In the genomic region with DNA sequence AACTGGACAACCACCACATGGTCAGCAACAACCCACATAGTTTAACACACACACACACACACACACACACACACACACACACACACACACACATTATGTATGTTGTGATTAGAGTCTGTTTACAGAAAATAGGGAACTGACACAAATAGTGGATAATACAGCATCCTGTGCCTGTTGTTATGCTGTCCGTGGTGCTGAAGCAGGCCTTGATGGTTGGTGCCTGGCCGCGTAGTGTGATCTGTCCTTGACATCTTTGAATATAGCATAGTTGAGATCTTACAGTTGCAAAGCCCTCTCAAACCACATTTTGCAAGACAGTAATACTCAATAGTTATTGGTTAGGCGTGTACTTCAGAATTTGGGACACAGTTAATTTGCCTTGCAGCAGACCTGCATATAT, we compare ENCODE assay signal across 13 mouse cellular contexts. TPM values are rescaled to one million over a fixed set of nuclear protein-coding genes. Genes with fewer than 3 reads are reported as not detected.
DNase-seq lines count a peak whose midpoint lies in the region; ATAC-seq and TF ChIP-seq lines count a peak whose summit lies in the region.
"Had no signal": no experiment of that assay in that cellular context is flagged by ENCODE, and none has a peak within 500 bp of the region (broad histone marks: within the 10 kb centered on the region; RNA-seq: fewer than 3 reads in every experiment).

No protein-coding gene starts in this region.

- H3K4me3 ChIP-seq in kidney, postnatal 0 days (replicated peaks; ENCODE audit: low read depth, low read length) = no peak overlapping the region
- no peak overlapping the region for H3K4me3 ChIP-seq in kidney, embryonic 16.5 days (ENCODE audit: low read length)
- no peak overlapping the region for H3K4me3 ChIP-seq in forebrain, embryonic 13.5 days

- peaks cover 6% of the 10 kb centered on the region; the same call in 1 of the 2 replicates for H3K4me1 ChIP-seq in kidney, postnatal 0 days (replicated peaks; ENCODE audit: insufficient read depth, low read length)
- peaks cover 4% of the 10 kb centered on the region for H3K4me1 ChIP-seq in kidney, embryonic 16.5 days (ENCODE audit: insufficient read depth, low read length)
- no peaks in the 10 kb centered on the region; the same call in 1 of the 2 replicates for H3K4me1 ChIP-seq in forebrain, embryonic 13.5 days

- TF ChIP-seq CTCF in kidney, postnatal 0 days (IDR thresholded peaks at IDR 0.05; ENCODE audit: low read depth) = no peak

- no peak for ATAC-seq in kidney, postnatal 0 days (replicated peaks; ENCODE audit: low FRiP score, low read depth)
- no peak for ATAC-seq in kidney, embryonic 16.5 days (ENCODE audit: low FRiP score, low TSS enrichment)
- ATAC-seq in forebrain, embryonic 13.5 days = no peak

- H3K9me3 ChIP-seq in kidney, postnatal 0 days (replicated peaks; ENCODE audit: low read length) = no peaks in the 10 kb centered on the region
- H3K9me3 ChIP-seq in kidney, embryonic 16.5 days (ENCODE audit: low read length) = no peaks in the 10 kb centered on the region
- H3K9me3 ChIP-seq in forebrain, embryonic 13.5 days (replicated peaks) = no peaks in the 10 kb centered on the region

- H3K9ac ChIP-seq in kidney, postnatal 0 days (ENCODE audit: low read depth, low read length) = no peak overlapping the region
- H3K9ac ChIP-seq in kidney, embryonic 16.5 days (replicated peaks; ENCODE audit: low read length) = no peak overlapping the region
- H3K9ac ChIP-seq in forebrain, embryonic 13.5 days = no peak overlapping the region

- no peak overlapping the region for H3K27ac ChIP-seq in kidney, postnatal 0 days
- H3K27ac ChIP-seq in kidney, embryonic 16.5 days (ENCODE audit: low read length) = no peak overlapping the region
- no peak overlapping the region for H3K27ac ChIP-seq in forebrain, embryonic 13.5 days

- H3K27me3 ChIP-seq in kidney, postnatal 0 days (ENCODE audit: insufficient read depth, low read length) = peaks cover 13% of the 10 kb centered on the region; the same call in 1 of the 2 replicates
- H3K27me3 ChIP-seq in kidney, embryonic 16.5 days (ENCODE audit: insufficient read depth, low read length) = peaks cover 13% of the 10 kb centered on the region; the same call in 1 of the 2 replicates
- H3K27me3 ChIP-seq in forebrain, embryonic 13.5 days = 0 out of 2 replicates have a peak, but pooled peaks cover 4% of the 10 kb centered on the region

- no peaks in the 10 kb centered on the region for H3K36me3 ChIP-seq in kidney, postnatal 0 days (ENCODE audit: insufficient read depth, low read length)
- H3K36me3 ChIP-seq in kidney, embryonic 16.5 days (ENCODE audit: insufficient read depth, low read length) = no peaks in the 10 kb centered on the region
- H3K36me3 ChIP-seq in forebrain, embryonic 13.5 days (ENCODE audit: poor library complexity, severe bottlenecking) = no peaks in the 10 kb centered on the region

- 63% methylated on average over 4 of the region's 4 CpGs for WGBS in kidney, postnatal 0 days
- WGBS in kidney, embryonic 16.5 days = 69% methylated on average over 4 of the region's 4 CpGs
- WGBS in forebrain, embryonic 13.5 days = 70% methylated on average over 4 of the region's 4 CpGs

- H3K4me2 ChIP-seq in kidney, postnatal 0 days (ENCODE audit: low read length) = no peak overlapping the region
- no peak overlapping the region for H3K4me2 ChIP-seq in kidney, embryonic 16.5 days (replicated peaks; ENCODE audit: low read depth, low read length)
- H3K4me2 ChIP-seq in forebrain, embryonic 13.5 days = no peak overlapping the region

- peak; percentile 11 for DNase-seq in kidney, postnatal 0 days (ENCODE audit: low spot score)
- DNase-seq in A20 (ENCODE audit: low read depth, low spot score) = peak; percentile 1
- peak; percentile 45 for DNase-seq in ZHBTc4 (ENCODE audit: low read depth, low spot score)
- DNase-seq in induced T-regulatory cell, adult 2 months (ENCODE audit: low read depth) = peak; percentile 3
- DNase-seq in right cerebral cortex, postnatal 10 days (ENCODE audit: low spot score in 2 of 2) = no peak
- DNase-seq: cerebellum, adult 18-20 months; heart, adult 11 months; kidney, adult 11 months; left cerebral cortex, postnatal 4 days; thymus, postnatal 14 days had no signal

RNA-seq across cellular contexts. Expression of a gene that starts 3.2 kb away (rescaled TPM):
- polyA plus RNA-seq in kidney, postnatal 0 days (2015; fragmentation: Nextera tagmentation; extraction: Ambion mirVana) = 1.9 and 3.0 TPM in 2 replicates
- 2.7 and 3.1 TPM in 2 replicates for polyA plus RNA-seq in kidney, embryonic 16.5 days (2015; fragmentation: Nextera tagmentation; extraction: Ambion mirVana)
- 15.3 and 18.4 TPM in 2 replicates for polyA plus RNA-seq in forebrain, embryonic 13.5 days (2015; fragmentation: Nextera tagmentation; extraction: Ambion mirVana)

RNA-seq across cellular contexts. Expression of a gene that starts 4.0 kb away (rescaled TPM):
- polyA plus RNA-seq in kidney, postnatal 0 days (2015; fragmentation: Nextera tagmentation; extraction: Ambion mirVana) = not detected in 2 replicates
- polyA plus RNA-seq in kidney, embryonic 16.5 days (2015; fragmentation: Nextera tagmentation; extraction: Ambion mirVana) = not detected in 2 replicates
- 1.0 TPM in 2 replicates for polyA plus RNA-seq in forebrain, embryonic 13.5 days (2015; fragmentation: Nextera tagmentation; extraction: Ambion mirVana)
- polyA plus RNA-seq: liver, embryonic 16.5 days had no signal

Comparison
In these comparisons a context has a peak if more than half of its experiments do, and no peak if none do; other contexts are left out.
1. DNase-seq: peak in kidney, postnatal 0 days (single experiment), A20 (single experiment), ZHBTc4 (single experiment) and induced T-regulatory cell, adult 2 months (single experiment); none in right cerebral cortex, postnatal 10 days (0 of 2).